Mouse (Mus musculus): Measurements from ENCODE around the gene Ppp1r1c. TPM values are rescaled to one million over a fixed set of nuclear protein-coding genes. Genes with fewer than 3 reads are reported as not detected.

The Ppp1r1c gene
- not detected in 2 replicates for polyA plus RNA-seq (2014; fragmentation: Nextera tagmentation; extraction: Ambion mirVana)

DNA sequence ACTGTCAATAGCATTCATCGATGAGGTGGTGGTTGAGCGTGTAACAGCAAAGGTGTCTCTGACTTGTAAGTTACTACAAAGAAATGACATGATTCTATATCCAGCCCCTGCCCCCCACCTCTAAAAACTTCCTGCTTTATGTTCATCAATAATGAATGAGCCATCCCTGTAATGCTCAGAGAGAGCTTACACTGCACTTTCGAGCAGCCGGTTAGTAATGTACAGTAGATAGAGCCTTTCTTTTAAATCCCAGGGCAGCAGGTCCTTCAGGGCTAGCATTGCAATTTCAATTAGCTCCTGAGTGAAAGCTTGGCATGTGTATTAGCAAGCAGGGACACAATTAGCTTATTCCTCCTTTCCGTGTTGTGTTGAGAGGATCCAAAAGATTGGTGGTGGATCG, at the start of gene Ppp1r1c:
Gene Ppp1r1c (plus strand): TSS at position 206 of the 400 bp plus-strand sequence.
- Histone ChIP-seq H3K4me3 (ENCODE audit: low read depth, low read length) (no peak within 1 kb of the TSS), H3K27ac (replicated peaks; ENCODE audit: low read depth, low read length) (no peak within 1 kb of the TSS), H3K4me1 (ENCODE audit: control insufficient read depth, insufficient read depth, low read length) (no peaks in the 10 kb centered on the region), H3K36me3 (ENCODE audit: control insufficient read depth, insufficient read depth, low read length) (no peaks in the 10 kb centered on the region), H3K9ac (ENCODE audit: low read length) (no peak within 1 kb of the TSS), H3K27me3 (ENCODE audit: control insufficient read depth, insufficient read depth, low read length) (no peaks in the 10 kb centered on the region), H3K9me3 (ENCODE audit: control insufficient read depth, low read length) (no peaks in the 10 kb centered on the region), H3K4me2 (ENCODE audit: low read depth, severe bottlenecking) (no peak within 1 kb of the TSS)
- ATAC-seq (ENCODE audit: insufficient number of reproducible peaks, low FRiP score, low TSS enrichment, low read depth) (no peak), DNase-seq (ENCODE audit: low spot score) (no peak)
- WGBS, result 87% methylated on average over 6 of the region's 6 CpGs

DNA sequence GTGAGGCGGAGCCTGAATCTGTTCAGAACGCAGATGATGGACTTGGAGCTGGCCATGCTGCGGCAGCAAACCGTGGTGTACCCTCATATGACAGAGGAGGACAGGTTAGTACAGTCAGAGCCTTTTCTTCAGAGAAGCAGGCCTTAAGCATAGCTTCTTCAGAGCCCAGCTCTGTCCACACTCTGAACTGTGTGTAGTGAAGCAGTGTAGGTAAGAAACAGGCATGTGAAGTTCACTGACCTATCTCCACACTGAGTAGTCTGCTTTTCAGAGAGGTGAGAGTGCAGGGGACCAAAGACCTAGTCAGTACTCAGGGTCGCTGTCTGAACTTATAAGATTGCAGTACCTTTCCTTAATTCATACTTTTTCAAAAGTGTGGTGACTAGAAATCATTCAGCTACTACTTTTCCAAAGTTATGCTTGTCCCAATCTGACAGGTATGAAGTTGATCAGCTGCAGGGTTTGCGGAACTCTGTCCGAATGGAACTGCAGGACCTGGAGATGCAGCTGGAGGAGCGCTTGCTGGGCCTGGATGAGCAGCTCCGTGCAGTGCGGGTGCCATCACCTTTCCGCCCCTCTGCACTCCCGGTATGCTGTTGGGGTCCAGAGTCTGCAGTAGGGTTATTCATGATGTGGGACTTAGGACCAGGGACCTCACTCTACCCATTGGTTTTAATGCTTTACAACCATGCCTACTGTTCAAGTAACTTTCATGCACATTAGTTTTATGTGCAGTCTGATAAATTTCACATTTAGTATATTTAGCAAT, 47.0 kb upstream of the Ppp1r1c start:
- no peaks in the 10 kb centered on the region for H3K27me3 ChIP-seq (ENCODE audit: control insufficient read depth, insufficient read depth, low read length)
- H3K9me3 ChIP-seq (ENCODE audit: control insufficient read depth, low read length), result no peaks in the 10 kb centered on the region
- WGBS, result 90% methylated on average over 12 of the region's 12 CpGs
- no peaks in the 10 kb centered on the region for H3K4me1 ChIP-seq (ENCODE audit: control insufficient read depth, insufficient read depth, low read length)
- DNase-seq (ENCODE audit: low spot score), result no peak
- peaks cover 2% of the 10 kb centered on the region; the same call in 1 of the 2 replicates for H3K36me3 ChIP-seq (ENCODE audit: control insufficient read depth, insufficient read depth, low read length)
- no peak overlapping the region for H3K4me2 ChIP-seq (ENCODE audit: low read depth, severe bottlenecking)
- no peak for ATAC-seq (ENCODE audit: insufficient number of reproducible peaks, low FRiP score, low TSS enrichment, low read depth)
- H3K4me3 ChIP-seq (ENCODE audit: low read depth, low read length), result no peak overlapping the region
- H3K27ac ChIP-seq (replicated peaks; ENCODE audit: low read depth, low read length), result no peak overlapping the region
- no peak overlapping the region for H3K9ac ChIP-seq (ENCODE audit: low read length)

DNA sequence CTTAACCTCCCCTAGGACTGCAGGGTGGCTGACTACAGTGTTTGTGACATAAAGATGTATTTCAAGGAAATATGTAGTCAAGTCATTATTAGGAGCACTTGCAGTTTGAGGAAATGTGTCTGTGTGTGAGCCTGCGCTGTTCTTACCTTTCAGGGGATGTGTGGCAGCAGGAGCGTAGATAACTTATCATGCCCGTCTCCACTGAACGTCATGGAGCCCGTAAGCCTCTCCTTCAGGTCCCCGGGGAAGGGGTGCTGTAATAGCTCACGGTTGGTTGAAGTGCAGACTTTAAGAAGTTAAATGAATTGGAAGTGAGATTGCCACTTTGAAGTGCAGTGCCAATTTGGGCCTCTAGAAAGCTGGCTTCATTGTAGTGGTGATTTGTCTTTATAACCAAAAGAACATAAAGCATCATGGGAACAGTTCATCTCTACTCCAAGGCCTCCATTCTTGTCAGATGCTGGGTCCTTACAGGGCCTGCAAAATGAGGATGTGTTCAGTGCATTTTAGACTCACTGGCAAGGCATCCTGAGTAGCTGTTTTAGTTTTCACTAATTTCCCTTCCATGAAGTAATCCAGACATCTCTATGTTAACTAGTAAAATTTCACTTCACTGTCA, 46.0 kb upstream of the Ppp1r1c start:
- 64% methylated on average over 7 of the region's 7 CpGs for WGBS
- H3K27me3 ChIP-seq (ENCODE audit: control insufficient read depth, insufficient read depth, low read length), result no peaks in the 10 kb centered on the region
- no peak for DNase-seq (ENCODE audit: low spot score)

GRCm38 (mm10) chr2:79664532-79665286, 42.9 kb upstream of the Ppp1r1c start:
- Histone ChIP-seq H3K4me1 (ENCODE audit: control insufficient read depth, insufficient read depth, low read length) (no peaks in the 10 kb centered on the region), H3K9me3 (ENCODE audit: control insufficient read depth, low read length) (no peaks in the 10 kb centered on the region), H3K36me3 (ENCODE audit: control insufficient read depth, insufficient read depth, low read length) (no peaks in the 10 kb centered on the region), H3K27me3 (ENCODE audit: control insufficient read depth, insufficient read depth, low read length) (no peaks in the 10 kb centered on the region), H3K4me3 (ENCODE audit: low read depth, low read length) (no peak overlapping the region), H3K27ac (replicated peaks; ENCODE audit: low read depth, low read length) (no peak overlapping the region), H3K4me2 (ENCODE audit: low read depth, severe bottlenecking) (no peak overlapping the region), H3K9ac (ENCODE audit: low read length) (no peak overlapping the region)
- DNase-seq (ENCODE audit: low spot score) (no peak), ATAC-seq (ENCODE audit: insufficient number of reproducible peaks, low FRiP score, low TSS enrichment, low read depth) (no peak)
- WGBS, result 89% methylated on average over 3 of the region's 3 CpGs

More for the DNA sequence above, 46.0 kb upstream of the Ppp1r1c start:
- ATAC-seq (ENCODE audit: insufficient number of reproducible peaks, low FRiP score, low TSS enrichment, low read depth), result no peak
- no peak overlapping the region for H3K27ac ChIP-seq (replicated peaks; ENCODE audit: low read depth, low read length)
- peaks cover 2% of the 10 kb centered on the region; the same call in 1 of the 2 replicates for H3K36me3 ChIP-seq (ENCODE audit: control insufficient read depth, insufficient read depth, low read length)
- H3K4me2 ChIP-seq (ENCODE audit: low read depth, severe bottlenecking), result no peak overlapping the region
- no peak overlapping the region for H3K4me3 ChIP-seq (ENCODE audit: low read depth, low read length)
- H3K9ac ChIP-seq (ENCODE audit: low read length), result no peak overlapping the region
- no peaks in the 10 kb centered on the region for H3K4me1 ChIP-seq (ENCODE audit: control insufficient read depth, insufficient read depth, low read length)
- no peaks in the 10 kb centered on the region for H3K9me3 ChIP-seq (ENCODE audit: control insufficient read depth, low read length)

GRCm38 (mm10) chr2:79665492-79665891, 42.1 kb upstream of the Ppp1r1c start:
- no peak overlapping the region for H3K9ac ChIP-seq (ENCODE audit: low read length)
- WGBS, result 65% methylated on average over 3 of the region's 3 CpGs
- H3K36me3 ChIP-seq (ENCODE audit: control insufficient read depth, insufficient read depth, low read length), result no peaks in the 10 kb centered on the region
- no peak overlapping the region for H3K27ac ChIP-seq (replicated peaks; ENCODE audit: low read depth, low read length)
- DNase-seq (ENCODE audit: low spot score), result no peak
- ATAC-seq (ENCODE audit: insufficient number of reproducible peaks, low FRiP score, low TSS enrichment, low read depth), result no peak
- no peaks in the 10 kb centered on the region for H3K4me1 ChIP-seq (ENCODE audit: control insufficient read depth, insufficient read depth, low read length)
- no peaks in the 10 kb centered on the region for H3K27me3 ChIP-seq (ENCODE audit: control insufficient read depth, insufficient read depth, low read length)
- no peak overlapping the region for H3K4me2 ChIP-seq (ENCODE audit: low read depth, severe bottlenecking)
- no peak overlapping the region for H3K4me3 ChIP-seq (ENCODE audit: low read depth, low read length)
- no peaks in the 10 kb centered on the region for H3K9me3 ChIP-seq (ENCODE audit: control insufficient read depth, low read length)

DNA sequence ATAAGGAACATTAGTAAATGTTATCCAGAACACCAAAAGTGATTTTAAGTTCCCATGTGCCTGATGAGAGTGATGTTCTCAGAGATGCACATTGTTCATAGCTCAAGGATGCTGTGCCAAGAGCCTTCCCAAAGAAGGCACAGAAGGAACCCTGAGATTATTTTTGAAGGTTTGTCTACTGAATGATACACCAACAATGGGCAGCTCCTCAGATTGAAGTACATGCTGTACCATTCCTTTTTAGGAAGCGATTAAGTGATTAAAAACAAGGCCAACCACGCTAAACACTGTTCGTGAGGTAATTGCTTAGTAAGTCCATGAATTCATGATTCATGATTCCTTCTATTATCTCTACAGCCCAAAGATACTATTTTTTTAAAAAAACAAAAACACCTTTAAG, 32.3 kb upstream of the Ppp1r1c start:
- no peak for DNase-seq (ENCODE audit: low spot score)
- Histone ChIP-seq H3K27ac (replicated peaks; ENCODE audit: low read depth, low read length) (no peak overlapping the region), H3K4me2 (ENCODE audit: low read depth, severe bottlenecking) (no peak overlapping the region), H3K4me1 (ENCODE audit: control insufficient read depth, insufficient read depth, low read length) (no peaks in the 10 kb centered on the region), H3K4me3 (ENCODE audit: low read depth, low read length) (no peak overlapping the region), H3K9me3 (ENCODE audit: control insufficient read depth, low read length) (no peaks in the 10 kb centered on the region), H3K9ac (ENCODE audit: low read length) (no peak overlapping the region), H3K27me3 (ENCODE audit: control insufficient read depth, insufficient read depth, low read length) (no peaks in the 10 kb centered on the region), H3K36me3 (ENCODE audit: control insufficient read depth, insufficient read depth, low read length) (no peaks in the 10 kb centered on the region)
- no peak for ATAC-seq (ENCODE audit: insufficient number of reproducible peaks, low FRiP score, low TSS enrichment, low read depth)
- 89% methylated on average over 3 of the region's 3 CpGs for WGBS

GRCm38 (mm10) chr2:79677663-79678257, 29.8 kb upstream of the Ppp1r1c start:
- 88% methylated on average over 1 of the region's 1 CpGs for WGBS
- no peak for DNase-seq (ENCODE audit: low spot score)
- no peak for ATAC-seq (ENCODE audit: insufficient number of reproducible peaks, low FRiP score, low TSS enrichment, low read depth)
- no peak overlapping the region for H3K27ac ChIP-seq (replicated peaks; ENCODE audit: low read depth, low read length)
- H3K27me3 ChIP-seq (ENCODE audit: control insufficient read depth, insufficient read depth, low read length), result no peaks in the 10 kb centered on the region
- no peak overlapping the region for H3K4me3 ChIP-seq (ENCODE audit: low read depth, low read length)
- H3K4me2 ChIP-seq (ENCODE audit: low read depth, severe bottlenecking), result no peak overlapping the region
- no peaks in the 10 kb centered on the region for H3K9me3 ChIP-seq (ENCODE audit: control insufficient read depth, low read length)
- no peaks in the 10 kb centered on the region for H3K4me1 ChIP-seq (ENCODE audit: control insufficient read depth, insufficient read depth, low read length)
- H3K36me3 ChIP-seq (ENCODE audit: control insufficient read depth, insufficient read depth, low read length), result no peaks in the 10 kb centered on the region
- H3K9ac ChIP-seq (ENCODE audit: low read length), result no peak overlapping the region

GRCm38 (mm10) chr2:79681672-79682071, 25.9 kb upstream of the Ppp1r1c start:
- Histone ChIP-seq H3K9me3 (ENCODE audit: control insufficient read depth, low read length) (no peaks in the 10 kb centered on the region), H3K4me1 (ENCODE audit: control insufficient read depth, insufficient read depth, low read length) (no peaks in the 10 kb centered on the region), H3K4me2 (ENCODE audit: low read depth, severe bottlenecking) (no peak overlapping the region), H3K36me3 (ENCODE audit: control insufficient read depth, insufficient read depth, low read length) (no peaks in the 10 kb centered on the region), H3K4me3 (ENCODE audit: low read depth, low read length) (no peak overlapping the region), H3K9ac (ENCODE audit: low read length) (no peak overlapping the region), H3K27ac (replicated peaks; ENCODE audit: low read depth, low read length) (no peak overlapping the region), H3K27me3 (ENCODE audit: control insufficient read depth, insufficient read depth, low read length) (no peaks in the 10 kb centered on the region)
- no peak for ATAC-seq (ENCODE audit: insufficient number of reproducible peaks, low FRiP score, low TSS enrichment, low read depth)
- WGBS, result 82% methylated on average over 4 of the region's 4 CpGs
- no peak for DNase-seq (ENCODE audit: low spot score)

All from limb, embryonic 11.5 days (tissue).